In the genomic region with DNA sequence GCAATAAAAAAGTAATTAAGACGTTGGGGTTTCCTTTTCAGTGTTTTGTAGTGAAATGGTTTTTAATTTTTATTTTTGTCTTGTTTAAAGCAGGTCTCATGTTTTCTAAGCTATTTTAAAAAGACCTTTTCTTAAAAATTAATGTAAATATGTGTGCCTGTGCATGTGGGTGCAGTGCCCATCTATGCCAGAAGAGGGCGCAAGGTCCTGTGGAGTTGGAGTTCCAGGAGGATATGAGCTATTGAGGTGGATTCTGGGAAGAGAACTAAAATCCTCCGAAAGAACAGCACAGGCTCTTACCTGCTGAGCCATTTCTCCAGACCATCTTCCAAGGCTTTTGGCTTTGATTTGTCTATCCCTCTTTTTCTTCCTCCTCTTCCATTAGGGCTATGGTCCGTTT, we compare ENCODE assay signal across 13 mouse cellular contexts. TPM values are rescaled to one million over a fixed set of nuclear protein-coding genes. Genes with fewer than 3 reads are reported as not detected.
A peak's percentile ranks its signal among the peaks of the same experiment; 100 is the strongest.
DNase-seq lines count a peak whose midpoint lies in the region; ATAC-seq and TF ChIP-seq lines count a peak whose summit lies in the region.
"Had no signal": no experiment of that assay in that cellular context is flagged by ENCODE, and none has a peak within 500 bp of the region (broad histone marks: within the 10 kb centered on the region; RNA-seq: fewer than 3 reads in every experiment).

No protein-coding gene starts in this region.

- H3K36me3 ChIP-seq in liver, embryonic 11.5 days (ENCODE audit: control insufficient read depth, insufficient read depth, low read length) = no peaks in the 10 kb centered on the region
- no peaks in the 10 kb centered on the region for H3K36me3 ChIP-seq in ES-E14 (ENCODE audit: control insufficient read depth, insufficient read depth, low read length, poor library complexity, severe bottlenecking)
- no peaks in the 10 kb centered on the region for H3K36me3 ChIP-seq in limb, embryonic 10.5 days
- H3K36me3 ChIP-seq: embryonic facial prominence, embryonic 15.5 days; limb, embryonic 15.5 days; midbrain, embryonic 12.5 days had no signal

- no peak overlapping the region for H3K4me3 ChIP-seq in liver, embryonic 11.5 days (ENCODE audit: low read depth, low read length)
- no peak overlapping the region for H3K4me3 ChIP-seq in ES-E14 (ENCODE audit: insufficient read depth in 1 of 2, low read depth in 1 of 2, low read length in 2 of 2, poor library complexity in 1 of 2, severe bottlenecking in 1 of 2)
- no peak overlapping the region for H3K4me3 ChIP-seq in limb, embryonic 10.5 days
- H3K4me3 ChIP-seq: embryonic facial prominence, embryonic 15.5 days; limb, embryonic 15.5 days; midbrain, embryonic 12.5 days had no signal

- WGBS in liver, embryonic 11.5 days = 76% methylated on average over 4 of the region's 4 CpGs
- 71% methylated on average over 4 of the region's 4 CpGs for WGBS in limb, embryonic 10.5 days

- H3K27me3 ChIP-seq in liver, embryonic 11.5 days (replicated peaks; ENCODE audit: control insufficient read depth, insufficient read depth, low read length) = peaks cover 9% of the 10 kb centered on the region
- peaks cover 36% of the 10 kb centered on the region for H3K27me3 ChIP-seq in limb, embryonic 10.5 days (ENCODE audit: low read depth, poor library complexity, severe bottlenecking)

- no peaks in the 10 kb centered on the region for H3K9me3 ChIP-seq in liver, embryonic 11.5 days (ENCODE audit: control insufficient read depth, low read length)
- H3K9me3 ChIP-seq in ES-E14 (ENCODE audit: control insufficient read depth, insufficient read depth, low read depth, low read length) = no peaks in the 10 kb centered on the region
- no peaks in the 10 kb centered on the region for H3K9me3 ChIP-seq in limb, embryonic 10.5 days (replicated peaks)
- H3K9me3 ChIP-seq: embryonic facial prominence, embryonic 15.5 days; limb, embryonic 15.5 days; midbrain, embryonic 12.5 days had no signal

- no peaks in the 10 kb centered on the region; the same call in 1 of the 2 replicates for H3K4me1 ChIP-seq in liver, embryonic 11.5 days (replicated peaks; ENCODE audit: control insufficient read depth, insufficient read depth, low read length)
- peaks cover 0 to 6% of the 10 kb centered on the region in 2 experiments; a peak in 2 of 4 replicates for H3K4me1 ChIP-seq in ES-E14 (ENCODE audit: control insufficient read depth in 2 of 2, insufficient read depth in 2 of 2, low read length in 2 of 2, poor library complexity in 1 of 2)
- peaks cover 15% of the 10 kb centered on the region for H3K4me1 ChIP-seq in limb, embryonic 10.5 days

- H3K9ac ChIP-seq in liver, embryonic 11.5 days (ENCODE audit: low read depth, low read length) = no peak overlapping the region
- no peak overlapping the region for H3K9ac ChIP-seq in ES-E14 (ENCODE audit: insufficient read depth, low read depth, low read length, poor library complexity, severe bottlenecking)
- H3K9ac ChIP-seq: embryonic facial prominence, embryonic 15.5 days; limb, embryonic 15.5 days; midbrain, embryonic 12.5 days had no signal

- peak; percentile 50 for DNase-seq in embryo, embryonic 10.5 days (ENCODE audit: low spot score)
- no peak for DNase-seq in embryo, embryonic 11 days
- DNase-seq in liver (peak; percentile 34), ES-E14 (ENCODE audit: low read depth, low spot score) (peak; percentile 53)
- no peak for DNase-seq in liver, embryonic 11.5 days (ENCODE audit: low spot score)
- DNase-seq in limb, embryonic 10.5 days (ENCODE audit: low spot score) = peak; percentile 52
- DNase-seq in right cerebral cortex, adult 2 months (ENCODE audit: low spot score in 2 of 2) = no peak
- no peak for DNase-seq in ovary, postnatal 36 days (ENCODE audit: low spot score)

- no peak overlapping the region for H3K27ac ChIP-seq in liver, embryonic 11.5 days (ENCODE audit: low read depth, low read length)
- H3K27ac ChIP-seq in ES-E14 (ENCODE audit: insufficient read depth, low read depth, low read length, poor library complexity, severe bottlenecking) = no peak overlapping the region
- no peak overlapping the region for H3K27ac ChIP-seq in limb, embryonic 10.5 days
- H3K27ac ChIP-seq: embryonic facial prominence, embryonic 15.5 days; limb, embryonic 15.5 days; midbrain, embryonic 12.5 days had no signal

- H3K4me2 ChIP-seq in liver, embryonic 11.5 days = no peak overlapping the region
- H3K4me2 ChIP-seq: embryonic facial prominence, embryonic 15.5 days; limb, embryonic 15.5 days; midbrain, embryonic 12.5 days had no signal

- in situ Hi-C loops in ES-E14 (cut with MboI; ENCODE audit: low sequenced_read_pairs in 2 of 2, unreplicated experiment in 2 of 2) = loop anchor here in 1 of 2 experiments (25.0 kb wide), 1 partner anchor 166 kb away; no protein-coding TSS in a partner anchor

- no peak for ATAC-seq in liver, embryonic 11.5 days (replicated peaks; ENCODE audit: low FRiP score)

TF ChIP-seq in ES-E14, 5 proteins besides CTCF, POLR2A, EP300 and RAD21:
- TF ChIP-seq MAFK (IDR thresholded peaks at IDR 0.05; ENCODE audit: insufficient read depth, low read depth, low read length) (no peak), ZC3H11A (IDR thresholded peaks at IDR 0.05; ENCODE audit: borderline replicate concordance, low read depth, low read length) (peak; percentile 85), CHD2 (IDR thresholded peaks at IDR 0.05; ENCODE audit: low read depth, low read length) (no peak), ZNF384 (IDR thresholded peaks at IDR 0.05; ENCODE audit: low read depth, low read length) (0 out of 2 replicates have a peak, but pooled peaks have one; percentile 26), HCFC1 (IDR thresholded peaks at IDR 0.05; ENCODE audit: borderline replicate concordance, insufficient read depth, low read length) (no peak)

RNA-seq across cellular contexts. Expression of a gene that starts 53.2 kb away (rescaled TPM):
- polyA plus RNA-seq in liver, embryonic 11.5 days (2014; fragmentation: Nextera tagmentation; extraction: Ambion mirVana) = not detected in 2 replicates
- total RNA-seq in ES-E14 (2012; rRNA removed) = 1.8 and 2.4 TPM in 2 replicates
- not detected in 2 replicates for polyA plus RNA-seq in limb, embryonic 10.5 days (2016; fragmentation: Nextera tagmentation; extraction: Ambion mirVana)
- total RNA-seq: gastrocnemius, adult 8-10 months; hematopoietic stem cell, adult 5-6 weeks had no signal
- polyA plus RNA-seq: embryonic facial prominence, embryonic 15.5 days; limb, embryonic 15.5 days; midbrain, embryonic 12.5 days had no signal

RNA-seq across cellular contexts. Expression of a gene that starts 53.8 kb away (rescaled TPM):
- polyA plus RNA-seq in liver, embryonic 11.5 days (2014; fragmentation: Nextera tagmentation; extraction: Ambion mirVana) = 37.8 and 39.9 TPM in 2 replicates
- 17.0 and 24.0 TPM in 2 replicates for total RNA-seq in ES-E14 (2012; rRNA removed)
- 33.2 and 38.9 TPM in 2 replicates for polyA plus RNA-seq in limb, embryonic 10.5 days (2016; fragmentation: Nextera tagmentation; extraction: Ambion mirVana)

Comparison
In these comparisons a context has a peak if more than half of its experiments do, and no peak if none do; other contexts are left out.
1. DNase-seq: peak in embryo, embryonic 10.5 days (single experiment), liver (single experiment), ES-E14 (single experiment) and limb, embryonic 10.5 days (single experiment); none in embryo, embryonic 11 days (single experiment), liver, embryonic 11.5 days (single experiment), right cerebral cortex, adult 2 months (0 of 2) and ovary, postnatal 36 days (single experiment).